Mouse (Mus musculus): ENCODE data around the gene Timp3. TPM values are rescaled to one million over a fixed set of nuclear protein-coding genes. Genes with fewer than 3 reads are reported as not detected.

The Timp3 gene
- polyA plus RNA-seq, 1 experiment from 2014 or later = 42.3 TPM

GRCm38 (mm10) chr10:86301117-86301490 is 932 bp downstream of the Timp3 start:
- peak overlapping the region; percentile 60 for H3K9ac ChIP-seq
- no peak for ATAC-seq (ENCODE audit: low FRiP score)
- no peaks in the 10 kb centered on the region for H3K9me3 ChIP-seq (replicated peaks)
- peak overlapping the region; percentile 85 for H3K4me2 ChIP-seq (replicated peaks)
- H3K4me3 ChIP-seq = peak overlapping the region; percentile 45
- H3K27ac ChIP-seq = no peak overlapping the region
- 3% methylated on average over 10 of the region's 10 CpGs for WGBS
- H3K4me1 ChIP-seq = peaks cover 22% of the 10 kb centered on the region
- H3K27me3 ChIP-seq = peaks cover 17% of the 10 kb centered on the region
- no peaks in the 10 kb centered on the region for H3K36me3 ChIP-seq

DNA sequence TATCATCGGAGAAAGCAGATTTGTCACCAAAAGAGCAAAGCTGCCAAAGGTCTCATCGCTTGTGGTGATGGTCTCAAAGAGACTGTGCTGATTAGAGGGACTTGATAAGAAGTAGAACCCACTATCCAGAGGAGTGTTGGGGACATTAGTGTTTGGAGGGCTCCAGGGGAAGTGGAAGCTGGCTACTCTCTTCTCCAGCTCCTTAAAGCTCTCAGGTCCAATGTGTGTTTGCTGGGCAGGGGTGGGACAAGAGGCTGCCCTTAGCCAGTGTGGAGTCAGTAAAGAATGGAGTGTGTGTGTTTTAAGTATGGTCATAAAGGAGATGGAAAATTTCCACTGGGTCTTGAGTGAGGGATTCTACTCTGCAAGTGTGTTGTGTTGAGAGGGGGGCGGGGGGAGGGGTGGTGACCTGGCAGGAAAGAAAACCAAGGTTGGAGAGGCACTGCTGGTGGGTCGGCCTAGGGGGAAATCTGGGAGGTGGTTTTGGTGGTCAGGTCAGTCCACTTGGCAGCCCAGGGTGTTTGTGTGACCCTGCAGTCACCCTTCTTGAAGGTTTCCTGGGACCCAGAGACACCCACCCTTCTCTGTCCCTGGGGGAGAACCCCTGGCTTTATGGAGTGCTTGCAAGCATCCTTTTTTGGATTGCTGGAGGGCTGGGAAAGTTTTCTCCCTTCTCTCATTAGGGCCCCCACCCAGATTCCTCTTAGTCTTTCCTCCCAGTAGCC is 1.6 kb downstream of the Timp3 start:
- Histone ChIP-seq H3K4me2 (replicated peaks) (peak overlapping the region; percentile 85), H3K27me3 (peaks cover 17% of the 10 kb centered on the region), H3K9ac (peak overlapping the region; percentile 60; the same call in 1 of the 2 replicates), H3K36me3 (no peaks in the 10 kb centered on the region), H3K4me3 (peak overlapping the region; percentile 45), H3K9me3 (replicated peaks) (no peaks in the 10 kb centered on the region), H3K4me1 (peaks cover 22% of the 10 kb centered on the region), H3K27ac (0 out of 2 replicates have a peak overlapping the region, but pooled peaks have one; percentile 5)
- ATAC-seq (ENCODE audit: low FRiP score) = no peak
- 28% methylated on average over 4 of the region's 4 CpGs for WGBS

DNA sequence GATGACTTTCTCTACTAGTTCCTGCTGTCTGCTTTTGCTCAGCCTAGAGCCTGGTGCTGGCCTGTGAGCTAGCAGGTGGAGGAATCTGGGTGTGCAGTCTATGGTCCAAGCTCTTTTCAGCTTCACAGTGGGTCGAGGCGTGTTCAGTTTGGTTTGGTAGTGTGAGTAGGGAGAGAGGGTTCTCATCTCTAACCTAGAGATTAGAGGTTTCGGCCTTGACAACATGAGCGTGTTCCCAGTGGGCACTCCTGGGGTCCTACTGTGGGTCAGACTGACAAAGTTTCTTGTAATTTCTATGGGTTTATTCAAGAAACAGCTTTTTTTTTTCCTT is 2.1 kb downstream of the Timp3 start:
- H3K4me3 ChIP-seq = peak overlapping the region; percentile 45
- H3K27ac ChIP-seq = no peak overlapping the region
- 62% methylated on average over 4 of the region's 4 CpGs for WGBS
- peaks cover 22% of the 10 kb centered on the region for H3K4me1 ChIP-seq
- peaks cover 17% of the 10 kb centered on the region for H3K27me3 ChIP-seq
- peak overlapping the region; percentile 85 for H3K4me2 ChIP-seq (replicated peaks)
- H3K9ac ChIP-seq = 0 out of 2 replicates have a peak overlapping the region, but pooled peaks have one; percentile 2
- H3K9me3 ChIP-seq (replicated peaks) = no peaks in the 10 kb centered on the region
- no peak for ATAC-seq (ENCODE audit: low FRiP score)
- no peaks in the 10 kb centered on the region for H3K36me3 ChIP-seq

- peaks cover 22% of the 10 kb centered on the region for H3K4me1 ChIP-seq
- ATAC-seq (ENCODE audit: low FRiP score) = no peak; the same call in 1 of the 2 replicates
- WGBS = 21% methylated on average over 8 of the region's 8 CpGs
- no peak overlapping the region for H3K9ac ChIP-seq
- no peaks in the 10 kb centered on the region for H3K9me3 ChIP-seq (replicated peaks)
- peak overlapping the region; percentile 45 for H3K4me3 ChIP-seq
- H3K4me2 ChIP-seq (replicated peaks) = peak overlapping the region; percentile 85
- no peaks in the 10 kb centered on the region for H3K36me3 ChIP-seq
- no peak overlapping the region for H3K27ac ChIP-seq
- H3K27me3 ChIP-seq = peaks cover 15% of the 10 kb centered on the region
Observed at GRCm38 (mm10) chr10:86302761-86303494, 2.8 kb downstream of the Timp3 start.

DNA sequence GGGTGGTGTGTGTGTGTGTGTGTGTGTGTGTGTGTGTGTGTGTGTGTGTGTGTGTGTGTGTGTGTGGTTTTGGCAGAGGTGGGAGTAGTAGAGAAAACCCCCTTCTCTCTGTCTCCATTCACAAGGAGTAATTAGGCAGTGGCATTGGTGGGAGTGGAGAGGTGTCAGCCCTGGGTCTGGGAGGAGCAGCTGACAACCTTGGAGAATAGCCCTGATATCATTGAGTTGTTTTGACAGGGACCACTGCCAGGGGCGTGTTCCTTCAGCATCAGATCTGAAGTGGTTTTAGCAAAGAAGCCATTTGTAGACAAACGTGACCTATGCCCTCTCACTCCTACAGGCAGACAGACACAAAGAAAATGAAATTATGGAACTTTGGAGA is 3.3 kb downstream of the Timp3 start:
- H3K27ac ChIP-seq = no peak overlapping the region
- H3K27me3 ChIP-seq = peaks cover 15% of the 10 kb centered on the region
- peak overlapping the region; percentile 85 for H3K4me2 ChIP-seq (replicated peaks)
- no peak overlapping the region for H3K4me3 ChIP-seq
- WGBS = 63% methylated on average over 2 of the region's 2 CpGs
- no peaks in the 10 kb centered on the region for H3K9me3 ChIP-seq (replicated peaks)
- H3K4me1 ChIP-seq = peaks cover 22% of the 10 kb centered on the region
- no peaks in the 10 kb centered on the region for H3K36me3 ChIP-seq
- ATAC-seq (ENCODE audit: low FRiP score) = no peak
- H3K9ac ChIP-seq = no peak overlapping the region

DNA sequence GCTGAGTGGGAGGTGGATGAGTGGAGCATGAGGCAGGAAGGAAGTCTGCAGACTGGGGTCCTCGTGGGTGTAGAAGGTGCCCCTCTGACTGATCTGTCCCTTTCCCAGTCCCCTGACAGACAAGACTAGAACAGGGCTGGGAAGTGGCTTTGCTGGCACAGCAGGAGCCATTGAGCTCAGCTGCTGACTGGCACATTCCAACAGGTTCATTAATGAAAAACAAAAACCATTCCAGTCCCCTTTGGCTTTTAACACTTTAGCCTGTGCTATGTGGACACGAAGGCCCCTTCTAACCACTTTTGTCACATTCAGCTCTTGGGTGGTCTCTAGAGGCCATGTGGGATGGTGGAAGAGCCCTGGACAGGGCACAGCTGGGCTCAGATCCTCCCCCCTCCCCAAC is 4.4 kb downstream of the Timp3 start:
- H3K9me3 ChIP-seq (replicated peaks) = no peaks in the 10 kb centered on the region
- H3K4me2 ChIP-seq (replicated peaks) = peak overlapping the region; percentile 6; the same call in 1 of the 2 replicates
- ATAC-seq (ENCODE audit: low FRiP score) = no peak
- no peaks in the 10 kb centered on the region for H3K36me3 ChIP-seq
- H3K27ac ChIP-seq = no peak overlapping the region
- no peak overlapping the region for H3K4me3 ChIP-seq
- H3K4me1 ChIP-seq = peaks cover 22% of the 10 kb centered on the region
- 5% methylated on average over 2 of the region's 2 CpGs for WGBS
- H3K27me3 ChIP-seq = peaks cover 14% of the 10 kb centered on the region
- no peak overlapping the region for H3K9ac ChIP-seq

GRCm38 (mm10) chr10:86307235-86307634 is 7.1 kb downstream of the Timp3 start:
- Histone ChIP-seq H3K36me3 (no peaks in the 10 kb centered on the region), H3K9me3 (replicated peaks) (no peaks in the 10 kb centered on the region), H3K4me1 (peaks cover 15% of the 10 kb centered on the region), H3K27me3 (0 out of 2 replicates have a peak, but pooled peaks cover 2% of the 10 kb centered on the region), H3K4me3 (no peak overlapping the region), H3K4me2 (replicated peaks) (no peak overlapping the region), H3K27ac (no peak overlapping the region), H3K9ac (no peak overlapping the region)
- WGBS = 94% methylated on average over 4 of the region's 4 CpGs
- ATAC-seq (ENCODE audit: low FRiP score) = no peak

GRCm38 (mm10) chr10:86310527-86310926 is 10.4 kb downstream of the Timp3 start:
- Histone ChIP-seq H3K9ac (no peak overlapping the region), H3K4me3 (no peak overlapping the region), H3K27me3 (no peaks in the 10 kb centered on the region), H3K27ac (no peak overlapping the region), H3K36me3 (no peaks in the 10 kb centered on the region), H3K9me3 (replicated peaks) (no peaks in the 10 kb centered on the region), H3K4me2 (replicated peaks) (no peak overlapping the region), H3K4me1 (peaks cover 5% of the 10 kb centered on the region; the same call in 1 of the 2 replicates)
- ATAC-seq (ENCODE audit: low FRiP score) = no peak
- WGBS = 89% methylated on average over 6 of the region's 6 CpGs

DNA sequence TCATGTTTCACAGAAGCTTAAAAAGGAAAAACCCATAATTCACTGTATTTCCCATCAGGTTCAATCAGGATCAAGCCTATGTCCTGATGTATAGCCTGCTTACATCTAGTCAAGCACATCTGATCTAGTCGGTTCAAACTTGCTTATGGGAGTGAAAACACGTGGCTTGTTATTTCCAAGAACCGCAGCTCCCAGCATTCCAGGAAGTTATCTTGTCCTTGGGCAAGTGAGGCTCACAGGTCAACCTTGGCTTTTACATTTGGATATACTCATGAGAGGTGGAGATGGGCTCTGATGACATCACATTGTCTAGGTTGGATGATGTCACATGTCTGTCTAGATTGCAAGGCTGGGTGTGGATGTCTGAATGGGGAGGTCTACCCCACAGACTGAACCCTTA is 12.8 kb downstream of the Timp3 start:
- no peak overlapping the region for H3K4me2 ChIP-seq (replicated peaks)
- WGBS = 91% methylated on average over 3 of the region's 3 CpGs
- no peak overlapping the region for H3K4me3 ChIP-seq
- no peak overlapping the region for H3K9ac ChIP-seq
- H3K36me3 ChIP-seq = no peaks in the 10 kb centered on the region
- no peaks in the 10 kb centered on the region for H3K27me3 ChIP-seq
- H3K4me1 ChIP-seq = peaks cover 9% of the 10 kb centered on the region; the same call in 1 of the 2 replicates
- no peaks in the 10 kb centered on the region for H3K9me3 ChIP-seq (replicated peaks)
- no peak for ATAC-seq (ENCODE audit: low FRiP score)
- H3K27ac ChIP-seq = no peak overlapping the region

- Histone ChIP-seq H3K36me3 (no peaks in the 10 kb centered on the region), H3K27ac (no peak overlapping the region), H3K4me2 (replicated peaks) (no peak overlapping the region), H3K27me3 (no peaks in the 10 kb centered on the region), H3K4me1 (peaks cover 9% of the 10 kb centered on the region; the same call in 1 of the 2 replicates), H3K4me3 (no peak overlapping the region), H3K9me3 (replicated peaks) (no peaks in the 10 kb centered on the region), H3K9ac (no peak overlapping the region)
- 100% methylated on average over 1 of the region's 1 CpGs for WGBS
- no peak for ATAC-seq (ENCODE audit: low FRiP score)
Observed at GRCm38 (mm10) chr10:86313448-86313847, 13.3 kb downstream of the Timp3 start.

- H3K27ac ChIP-seq = no peak overlapping the region
- no peak overlapping the region for H3K4me2 ChIP-seq (replicated peaks)
- no peaks in the 10 kb centered on the region for H3K27me3 ChIP-seq
- no peaks in the 10 kb centered on the region for H3K36me3 ChIP-seq
- H3K4me1 ChIP-seq = peaks cover 18% of the 10 kb centered on the region
- H3K4me3 ChIP-seq = no peak overlapping the region
- 57% methylated on average over 3 of the region's 3 CpGs for WGBS
- no peak for ATAC-seq (ENCODE audit: low FRiP score)
- H3K9me3 ChIP-seq (replicated peaks) = no peaks in the 10 kb centered on the region
- no peak overlapping the region for H3K9ac ChIP-seq
Observed at GRCm38 (mm10) chr10:86315513-86315912, 15.3 kb downstream of the Timp3 start.

DNA sequence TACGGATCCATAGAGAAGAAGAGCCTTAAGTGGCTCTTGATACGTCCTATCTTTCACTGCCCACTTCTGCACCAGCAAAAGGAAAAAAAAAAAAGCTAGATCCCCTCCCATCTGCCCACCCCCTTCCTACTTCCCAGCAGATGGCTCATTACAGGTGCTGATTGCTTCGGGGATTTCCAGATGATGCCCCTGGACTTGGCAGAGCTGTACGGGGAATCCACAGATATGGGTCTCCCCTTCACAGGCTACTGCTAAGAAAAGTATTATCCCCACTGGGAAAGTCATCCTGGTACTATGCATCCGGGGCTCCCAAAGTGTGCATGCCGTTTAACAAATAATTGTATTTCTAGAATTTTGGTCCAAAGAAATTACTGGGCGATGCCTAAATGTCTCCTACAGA is 17.5 kb downstream of the Timp3 start:
- Histone ChIP-seq H3K4me2 (replicated peaks) (no peak overlapping the region), H3K36me3 (no peaks in the 10 kb centered on the region), H3K4me1 (peaks cover 18% of the 10 kb centered on the region), H3K27me3 (no peaks in the 10 kb centered on the region), H3K9ac (no peak overlapping the region), H3K4me3 (no peak overlapping the region), H3K9me3 (replicated peaks) (no peaks in the 10 kb centered on the region), H3K27ac (no peak overlapping the region)
- 69% methylated on average over 7 of the region's 7 CpGs for WGBS
- ATAC-seq (ENCODE audit: low FRiP score) = peak; percentile 69; the same call in 1 of the 2 replicates

Data from hindbrain, embryonic 12.5 days (tissue).